Mouse (Mus musculus) stomach, postnatal 0 days (tissue): ENCODE data around the gene Saysd1. TPM values are rescaled to one million over a fixed set of nuclear protein-coding genes. Genes with fewer than 3 reads are reported as not detected.

Source experiments
- ATAC-seq: fragments of 200-750 bp; cut with Nextera tagmentation; 2 replicates; pipeline ENCODE4 v1.8.0; 2017; ENCODE audit not compliant: low FRiP score, low TSS enrichment
- DNase-seq: peaks from one replicate; pipeline ENCODE4 v3.0.0-alpha.2; 2016; ENCODE audit warnings: low spot score
- H3K27ac ChIP-seq: fragments of 300-500 bp; sonication (generic); replicated peaks from 2 replicates; pipeline ENCODE4 v1.5.1; 2014; ENCODE audit warnings: mild to moderate bottlenecking, control low read depth
- H3K27me3 ChIP-seq: fragments of 300-500 bp; sonication (generic); 2 replicates; pipeline ENCODE4 v1.6.1; 2014; ENCODE audit warnings: low read length; ENCODE audit not compliant: control insufficient read depth, insufficient read depth
- H3K36me3 ChIP-seq: fragments of 300-500 bp; sonication (generic); 2 replicates; pipeline ENCODE4 v1.6.1; 2014; ENCODE audit warnings: low read length, mixed read lengths; ENCODE audit not compliant: control insufficient read depth, insufficient read depth
- H3K4me1 ChIP-seq: fragments of 300-500 bp; sonication (generic); replicated peaks from 2 replicates; pipeline ENCODE4 v1.6.1; 2014; ENCODE audit warnings: antibody characterized with exemption; ENCODE audit not compliant: control insufficient read depth, insufficient read depth
- H3K4me2 ChIP-seq: fragments of 300-500 bp; sonication (generic); replicated peaks from 2 replicates; pipeline ENCODE4 v1.6.1; 2014; ENCODE audit warnings: low read depth, mild to moderate bottlenecking, control low read depth, moderate library complexity
- H3K4me3 ChIP-seq: fragments of 300-500 bp; sonication (generic); 2 replicates; pipeline ENCODE4 v1.5.1; 2014; ENCODE audit warnings: low read depth, low read length, control low read depth
- H3K9ac ChIP-seq: fragments of 300-500 bp; sonication (generic); 2 replicates; pipeline ENCODE4 v1.6.1; 2014; ENCODE audit warnings: mild to moderate bottlenecking, low read length, control low read depth, mixed read lengths
- H3K9me3 ChIP-seq: fragments of 300-500 bp; sonication (generic); 2 replicates; pipeline ENCODE4 v1.6.1; 2016; ENCODE audit warnings: low read length; ENCODE audit not compliant: control insufficient read depth
- CTCF ChIP-seq: IDR thresholded peaks from 2 replicates; pipeline ENCODE4 v1.5.1; 2016; ENCODE audit warnings: antibody characterized with exemption, low read depth, mild to moderate bottlenecking, moderate library complexity
- EP300 ChIP-seq: optimal IDR thresholded peaks from 2 replicates; pipeline ENCODE3; 2016; ENCODE audit warnings: antibody characterized with exemption
- WGBS: fragments of 180-500 bp; shearing (Covaris S2); extraction: QIAGEN DNeasy Blood & Tissue Kit; methylation state at CpG from one replicate; pipeline ENCODE4 v1.1.7; 2014; 5-methylcytosine and 5-hydroxymethylcytosine counted together
- polyA plus RNA-seq: library from polyadenylated mRNA; unstranded; fragments of >200 nt; fragmentation: Nextera tagmentation; extraction: Ambion mirVana; gene quantifications from 2 replicates; pipeline ENCODE4 v1.2.1, GENCODE M21; 2015

Gene Saysd1
- polyA plus RNA-seq, 1 experiment from 2014 or later = 14.2 TPM

- no peak overlapping the region for H3K4me3 ChIP-seq
- peak; percentile 57; the same call in 1 of the 2 replicates for ATAC-seq
- H3K9ac ChIP-seq = no peak overlapping the region
- no peak overlapping the region for H3K4me2 ChIP-seq
- TF ChIP-seq EP300 = no peak
- TF ChIP-seq CTCF = peak; percentile 99
- H3K4me1 ChIP-seq = no peaks in the 10 kb centered on the region
- 36% methylated on average over 18 of the region's 18 CpGs for WGBS
- H3K36me3 ChIP-seq = no peaks in the 10 kb centered on the region
- no peaks in the 10 kb centered on the region for H3K27me3 ChIP-seq
- H3K27ac ChIP-seq = no peak overlapping the region
- peak; percentile 57 for DNase-seq
- H3K9me3 ChIP-seq = no peaks in the 10 kb centered on the region
Measured at GRCm38 (mm10) chr14:20067293-20068074, 70.8 kb downstream of the Saysd1 start.

- no peak for TF ChIP-seq CTCF
- TF ChIP-seq EP300 = no peak
- no peaks in the 10 kb centered on the region for H3K36me3 ChIP-seq
- H3K27ac ChIP-seq = no peak overlapping the region
- ATAC-seq (no peak), DNase-seq (no peak)
- no peak overlapping the region for H3K4me3 ChIP-seq
- no peaks in the 10 kb centered on the region for H3K27me3 ChIP-seq
- H3K4me2 ChIP-seq = no peak overlapping the region
- no peaks in the 10 kb centered on the region for H3K4me1 ChIP-seq
- H3K9ac ChIP-seq = no peak overlapping the region
- H3K9me3 ChIP-seq = no peaks in the 10 kb centered on the region
Measured at GRCm38 (mm10) chr14:20064771-20065170, 73.6 kb downstream of the Saysd1 start.

- no peaks in the 10 kb centered on the region for H3K4me1 ChIP-seq
- H3K4me2 ChIP-seq = no peak overlapping the region
- WGBS = 54% methylated on average over 2 of the region's 2 CpGs
- no peak overlapping the region for H3K9ac ChIP-seq
- H3K36me3 ChIP-seq = no peaks in the 10 kb centered on the region
- no peaks in the 10 kb centered on the region for H3K9me3 ChIP-seq
- TF ChIP-seq CTCF = no peak
- TF ChIP-seq EP300 = no peak
- H3K27ac ChIP-seq = no peak overlapping the region
- ATAC-seq (no peak), DNase-seq (no peak)
- no peak overlapping the region for H3K4me3 ChIP-seq
- H3K27me3 ChIP-seq = no peaks in the 10 kb centered on the region
Measured at GRCm38 (mm10) chr14:20048481-20048835, 89.9 kb downstream of the Saysd1 start.

- Histone ChIP-seq H3K27ac (no peak overlapping the region), H3K4me3 (no peak overlapping the region), H3K4me2 (no peak overlapping the region), H3K27me3 (no peaks in the 10 kb centered on the region), H3K9ac (no peak overlapping the region), H3K36me3 (no peaks in the 10 kb centered on the region), H3K9me3 (no peaks in the 10 kb centered on the region), H3K4me1 (no peaks in the 10 kb centered on the region)
- DNase-seq = no peak
- TF ChIP-seq CTCF = no peak
- TF ChIP-seq EP300 = no peak
- ATAC-seq = no peak
- WGBS = 55% methylated on average over 3 of the region's 3 CpGs
Measured at GRCm38 (mm10) chr14:20047814-20048480, 90.4 kb downstream of the Saysd1 start.

- Histone ChIP-seq H3K4me3 (no peak overlapping the region), H3K27ac (no peak overlapping the region), H3K4me2 (no peak overlapping the region), H3K4me1 (no peaks in the 10 kb centered on the region), H3K27me3 (no peaks in the 10 kb centered on the region), H3K9me3 (no peaks in the 10 kb centered on the region), H3K36me3 (no peaks in the 10 kb centered on the region), H3K9ac (no peak overlapping the region)
- no peak for TF ChIP-seq CTCF
- TF ChIP-seq EP300 = no peak
- 65% methylated on average over 2 of the region's 2 CpGs for WGBS
- DNase-seq (no peak), ATAC-seq (no peak)
Measured at GRCm38 (mm10) chr14:20047291-20047690, 91.0 kb downstream of the Saysd1 start.

GRCm38 (mm10) chr14:20044036-20044435 lies 94.3 kb downstream of the Saysd1 start:
- ATAC-seq = no peak
- 91% methylated on average over 1 of the region's 1 CpGs for WGBS
- no peaks in the 10 kb centered on the region for H3K36me3 ChIP-seq
- no peaks in the 10 kb centered on the region for H3K4me1 ChIP-seq
- no peaks in the 10 kb centered on the region for H3K9me3 ChIP-seq
- H3K9ac ChIP-seq = no peak overlapping the region
- H3K27ac ChIP-seq = no peak overlapping the region
- no peak overlapping the region for H3K4me2 ChIP-seq
- no peak overlapping the region for H3K4me3 ChIP-seq
- H3K27me3 ChIP-seq = no peaks in the 10 kb centered on the region
- TF ChIP-seq CTCF (no peak), EP300 (no peak)
- no peak for DNase-seq
